In the genomic region with DNA sequence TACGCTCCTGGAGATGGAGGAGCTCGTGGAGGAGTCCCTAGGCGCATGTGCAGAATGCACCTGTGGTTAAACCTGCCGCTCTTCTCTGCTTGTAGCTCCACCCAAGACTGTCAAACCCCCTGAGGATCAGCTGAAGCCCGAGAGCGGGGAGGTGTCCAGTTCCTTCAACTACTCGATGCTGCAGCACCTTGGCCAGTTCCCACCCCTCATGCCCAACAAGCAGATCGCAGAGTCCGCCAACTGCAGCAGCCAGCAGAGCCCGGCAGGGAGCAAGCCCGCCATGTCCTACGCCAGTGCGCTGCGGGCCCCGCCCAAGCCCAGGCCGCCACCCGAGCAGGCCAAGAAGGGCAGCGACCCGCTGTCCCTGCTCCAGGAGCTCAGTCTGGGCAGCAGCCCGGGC, we compare ENCODE assay signal across 20 mouse cellular contexts. TPM values are rescaled to one million over a fixed set of nuclear protein-coding genes. Genes with fewer than 3 reads are reported as not detected.
"Had no signal": no experiment of that assay in that cellular context is flagged by ENCODE, and none has a peak within 500 bp of the region (broad histone marks: within the 10 kb centered on the region; RNA-seq: fewer than 3 reads in every experiment).

No protein-coding gene starts in this region.

- H3K27ac ChIP-seq: kidney, postnatal 0 days; limb, embryonic 15.5 days; liver, embryonic 15.5 days; macrophage; midbrain, embryonic 15.5 days; neural tube, embryonic 13.5 days had no signal

- DNase-seq: kidney, adult 2 months; kidney, postnatal 36 days; layer of hippocampus, adult 9-11 months; left cerebral cortex, postnatal 4 days; lung, embryonic 14.5 days; lung, postnatal 14 days; right cerebral cortex, postnatal 25 days; thymus, adult 2 months; thymus, postnatal 25 days had no signal

- H3K9ac ChIP-seq: limb, embryonic 15.5 days; liver, embryonic 15.5 days; lung, embryonic 14.5 days; midbrain, embryonic 15.5 days; neural tube, embryonic 13.5 days had no signal

- ATAC-seq: midbrain, embryonic 15.5 days had no signal

- H3K9me3 ChIP-seq: limb, embryonic 15.5 days; liver, embryonic 15.5 days; midbrain, embryonic 15.5 days; neural tube, embryonic 13.5 days had no signal

- H3K4me3 ChIP-seq: limb, embryonic 15.5 days; liver, embryonic 15.5 days; megakaryocyte, embryonic 14.5 days; midbrain, embryonic 15.5 days; neural tube, embryonic 13.5 days had no signal

- H3K27me3 ChIP-seq: limb, embryonic 15.5 days; liver, embryonic 15.5 days; midbrain, embryonic 15.5 days; neural tube, embryonic 13.5 days had no signal

- H3K4me2 ChIP-seq: limb, embryonic 15.5 days; liver, embryonic 15.5 days; lung, embryonic 14.5 days; midbrain, embryonic 11.5 days; midbrain, embryonic 15.5 days; neural tube, embryonic 13.5 days had no signal

RNA-seq across cellular contexts. Expression of gene Cacng1, which starts 30.0 kb away (rescaled TPM):
- total RNA-seq: layer of hippocampus, adult 18-20 months; monocyte, adult 5-6 weeks had no signal
- polyA plus RNA-seq: intestine, embryonic 14.5 days; macrophage had no signal
